Mouse (Mus musculus): ENCODE measurements around the gene Ppm1b. TPM values are rescaled to one million over a fixed set of nuclear protein-coding genes. Genes with fewer than 3 reads are reported as not detected.

The Ppm1b gene
- total RNA-seq, 2 experiments from 2014 or later: 103 to 115 TPM

- no peak for DNase-seq (ENCODE audit: low spot score in 2 of 2)
Measured at GRCm38 (mm10) chr17:85059136-85059535, 102.6 kb downstream of the Ppm1b start.

GRCm38 (mm10) chr17:85063560-85063959 lies 107.0 kb downstream of the Ppm1b start:
- DNase-seq (ENCODE audit: low spot score in 2 of 2): no peak

- DNase-seq (ENCODE audit: low spot score in 2 of 2): no peak
Measured at GRCm38 (mm10) chr17:85067331-85067730, 110.8 kb downstream of the Ppm1b start.

- DNase-seq (ENCODE audit: low spot score in 2 of 2): no peak
Measured at GRCm38 (mm10) chr17:85070658-85071057, 114.1 kb downstream of the Ppm1b start.

- DNase-seq (ENCODE audit: low spot score in 2 of 2): no peak
Measured at GRCm38 (mm10) chr17:85071088-85071775, 114.7 kb downstream of the Ppm1b start.

GRCm38 (mm10) chr17:85072383-85072782 lies 115.8 kb downstream of the Ppm1b start:
- DNase-seq (ENCODE audit: low spot score in 2 of 2): no peak

- no peak for DNase-seq (ENCODE audit: low spot score in 2 of 2)
Measured at GRCm38 (mm10) chr17:85073214-85073613, 116.7 kb downstream of the Ppm1b start.

Other genes with a start within 250 kb of the Ppm1b start
- gene Lrpprc, start 166.0 kb upstream of the Ppm1b start, total RNA-seq (2021): 10 to 100 TPM; 72.0 to 75.0 TPM
- gene Slc3a1, start 71.6 kb downstream of the Ppm1b start, total RNA-seq (2021): 10 to 100 TPM in 1 of 2 experiments, under 1 TPM in 1; 0.73 to 15.0 TPM
- 10 to 100 TPM; 43.4 to 44.8 TPM for gene Prepl, start 133.5 kb downstream of the Ppm1b start, total RNA-seq (2021)
- gene Camkmt, start 133.8 kb downstream of the Ppm1b start, total RNA-seq (2021): 1 to 10 TPM; 6.8 to 8.5 TPM

Data from adrenal gland, postnatal 4 days (tissue).